Mouse (Mus musculus) lung, adult 10 weeks (tissue): Measurements from ENCODE around the gene Lrmda. TPM values are rescaled to one million over a fixed set of nuclear protein-coding genes. Genes with fewer than 3 reads are reported as not detected.

ENCODE experiments used
- polyA plus RNA-seq: library from polyadenylated mRNA; stranded (reverse); fragments of 350-450 nt; fragmentation: Illumina TruSeq; extraction: RNeasy Lipid Tissue Mini Kit (QIAGEN cat#74804); gene quantifications from one replicate; pipeline ENCODE4 v1.2.3, GENCODE M21; 2014; ENCODE audit warnings: low read depth, low replicate concordance; ENCODE audit not compliant: insufficient read depth

Lrmda gene
- polyA plus RNA-seq = 10.6 TPM

DNA sequence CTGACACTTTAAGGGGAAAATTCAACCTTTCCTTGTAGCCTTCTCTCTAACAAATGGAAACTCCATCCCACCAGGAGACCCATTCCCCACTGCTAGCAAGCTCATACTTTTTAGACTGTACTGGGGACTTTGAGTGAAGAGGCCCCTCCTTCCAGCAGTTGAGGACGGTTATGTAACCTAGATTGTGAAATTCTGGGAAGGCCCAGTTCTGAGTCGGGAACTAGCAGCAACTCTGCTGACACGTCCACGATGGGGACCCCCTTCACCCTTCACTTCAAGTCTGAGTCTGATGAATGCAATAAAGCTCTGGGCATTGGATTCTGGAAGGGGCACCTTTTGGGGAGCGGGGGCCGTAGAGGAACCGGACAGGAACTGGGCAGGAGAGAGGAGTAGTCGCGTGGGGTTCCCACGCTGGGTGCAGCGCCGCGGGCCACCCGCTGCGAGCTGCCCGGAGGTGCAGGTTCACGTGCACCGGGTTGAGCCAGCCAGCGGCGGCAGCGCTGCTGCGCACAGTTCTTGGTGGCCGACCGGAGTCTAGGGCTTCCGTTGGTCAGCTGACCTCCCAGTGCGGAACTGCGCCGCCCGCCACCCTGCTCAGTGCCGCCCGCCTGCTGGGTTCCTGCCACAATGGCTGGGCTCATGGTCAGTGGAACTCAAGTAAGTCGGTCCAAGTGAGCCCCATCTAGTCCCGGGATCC, at the start of gene Lrmda:
Gene Lrmda, plus strand, starts transcription at position 461 of the 697 bp plus-strand sequence.

DNA sequence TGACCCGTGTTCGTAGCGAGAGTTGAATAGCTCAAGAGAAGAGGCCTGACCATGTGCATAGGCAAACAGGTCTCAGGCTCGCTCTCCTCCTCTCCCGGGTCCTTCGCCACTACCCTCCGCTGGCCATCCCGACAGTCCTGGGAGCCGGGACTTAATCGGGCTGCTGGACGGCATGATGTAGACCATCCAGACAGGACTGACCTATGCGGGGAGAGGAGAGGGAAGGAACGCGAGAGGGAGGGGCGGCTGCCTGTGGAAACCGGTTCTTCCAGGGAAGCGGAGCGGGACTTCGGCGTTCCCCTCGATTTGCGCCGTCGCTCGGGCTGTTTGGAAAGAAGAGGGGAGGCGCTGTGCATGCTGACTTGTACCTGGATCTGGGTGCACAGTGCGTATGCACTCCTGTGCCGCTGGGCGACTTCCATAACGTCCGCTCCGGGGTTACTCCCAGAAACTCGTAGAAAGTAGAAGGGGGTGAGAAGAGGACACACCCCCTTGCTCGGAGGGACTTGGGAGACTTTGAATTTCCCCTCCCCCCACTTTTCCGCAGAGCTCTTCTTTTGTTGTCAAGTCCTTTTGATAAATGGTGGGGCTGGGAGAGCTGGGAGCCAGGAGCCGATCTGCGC, 30.1 kb upstream of the Lrmda start, which contains the start of gene Zfp503:
Gene Zfp503, minus strand, starts transcription at position 311 of the 623 bp plus-strand sequence.

Other genes starting within 250 kb of the Lrmda start
- gene Vdac2, start 194.5 kb upstream of the Lrmda start, polyA plus RNA-seq = 126 TPM
- 14.8 TPM for gene Comtd1, start 170.7 kb upstream of the Lrmda start, polyA plus RNA-seq
- gene Zfp503, start 30.1 kb upstream of the Lrmda start, polyA plus RNA-seq = 13.0 TPM